Mouse (Mus musculus) lung, postnatal 0 days (tissue): ENCODE data around the gene Rgs3. TPM values are rescaled to one million over a fixed set of nuclear protein-coding genes. Genes with fewer than 3 reads are reported as not detected.

Experiments
- ATAC-seq: fragments of 200-750 bp; cut with Nextera tagmentation; 2 replicates; pipeline ENCODE4 v1.8.0; 2017; ENCODE audit warnings: moderate library complexity
- DNase-seq: peaks from one replicate; pipeline ENCODE4 v3.0.0-alpha.2; 2016; ENCODE audit warnings: low spot score
- H3K27ac ChIP-seq: fragments of 300-500 bp; sonication (generic); 2 replicates; pipeline ENCODE4 v1.5.1; 2014; ENCODE audit warnings: antibody characterized with exemption, mild to moderate bottlenecking, low read length, mixed read lengths
- H3K27me3 ChIP-seq: fragments of 300-500 bp; sonication (generic); replicated peaks from 2 replicates; pipeline ENCODE4 v1.6.1; 2014; ENCODE audit warnings: low read length, mixed read lengths; ENCODE audit not compliant: insufficient read depth
- H3K36me3 ChIP-seq: fragments of 300-500 bp; sonication (generic); 2 replicates; pipeline ENCODE4 v1.6.1; 2014; ENCODE audit warnings: low read length, mixed read lengths; ENCODE audit not compliant: insufficient read depth
- H3K4me1 ChIP-seq: fragments of 300-500 bp; sonication (generic); 2 replicates; pipeline ENCODE4 v1.6.1; 2014; ENCODE audit warnings: antibody characterized with exemption, low read depth, low read length, mixed read lengths; ENCODE audit not compliant: insufficient read depth
- H3K4me2 ChIP-seq: fragments of 300-500 bp; sonication (generic); replicated peaks from 2 replicates; pipeline ENCODE4 v1.6.1; 2014; ENCODE audit warnings: low read depth, mild to moderate bottlenecking, low read length, moderate library complexity, mixed read lengths
- H3K4me3 ChIP-seq: fragments of 300-500 bp; sonication (generic); 2 replicates; pipeline ENCODE4 v1.5.1; 2014; ENCODE audit warnings: low read depth, low read length
- H3K9ac ChIP-seq: fragments of 300-500 bp; sonication (generic); replicated peaks from 2 replicates; pipeline ENCODE4 v1.6.1; 2014; ENCODE audit warnings: low read depth, mild to moderate bottlenecking
- H3K9me3 ChIP-seq: fragments of 300-500 bp; sonication (generic); 2 replicates; pipeline ENCODE4 v1.6.1; 2016; ENCODE audit warnings: low read length, mixed read lengths
- CTCF ChIP-seq: IDR thresholded peaks from 2 replicates; pipeline ENCODE4 v1.5.1; 2016; ENCODE audit warnings: antibody characterized with exemption, mild to moderate bottlenecking
- EP300 ChIP-seq: IDR thresholded peaks from 2 replicates; pipeline ENCODE4 v1.6.1; 2016; ENCODE audit warnings: antibody characterized with exemption, mild to moderate bottlenecking, control low read depth
- WGBS: fragments of 180-500 bp; shearing (Covaris S2); extraction: QIAGEN DNeasy Blood & Tissue Kit; methylation state at CpG from one replicate; pipeline ENCODE4 v1.1.7; 2014; 5-methylcytosine and 5-hydroxymethylcytosine counted together
- polyA plus RNA-seq: library from polyadenylated mRNA; unstranded; fragments of >200 nt; fragmentation: Nextera tagmentation; extraction: Ambion mirVana; gene quantifications from 2 replicates; pipeline ENCODE4 v1.2.1, GENCODE M21; 2015

The Rgs3 gene
- polyA plus RNA-seq, 1 experiment from 2014 or later = 63.7 TPM

- DNase-seq (no peak), ATAC-seq (no peak)
- TF ChIP-seq EP300 = no peak
- TF ChIP-seq CTCF = no peak
- 0 out of 2 replicates have a peak, but pooled peaks cover 4% of the 10 kb centered on the region for H3K4me1 ChIP-seq
- no peaks in the 10 kb centered on the region for H3K27me3 ChIP-seq
- no peak overlapping the region for H3K4me3 ChIP-seq
- H3K9me3 ChIP-seq = no peaks in the 10 kb centered on the region
- H3K27ac ChIP-seq = no peak overlapping the region
- WGBS = 81% methylated on average over 7 of the region's 7 CpGs
- H3K36me3 ChIP-seq = peaks cover 7% of the 10 kb centered on the region; the same call in 1 of the 2 replicates
- H3K4me2 ChIP-seq = no peak overlapping the region
- H3K9ac ChIP-seq = no peak overlapping the region
Measured at GRCm38 (mm10) chr4:62708084-62708483, 148.4 kb downstream of the Rgs3 start.

- no peak overlapping the region for H3K27ac ChIP-seq
- TF ChIP-seq CTCF (no peak), EP300 (no peak)
- H3K9me3 ChIP-seq = no peaks in the 10 kb centered on the region
- no peak for DNase-seq
- no peak overlapping the region for H3K9ac ChIP-seq
- no peaks in the 10 kb centered on the region for H3K27me3 ChIP-seq
- H3K4me2 ChIP-seq = no peak overlapping the region
- ATAC-seq = no peak
- 0 out of 2 replicates have a peak, but pooled peaks cover 4% of the 10 kb centered on the region for H3K4me1 ChIP-seq
- 56% methylated on average over 1 of the region's 1 CpGs for WGBS
- H3K36me3 ChIP-seq = no peaks in the 10 kb centered on the region
- no peak overlapping the region for H3K4me3 ChIP-seq
Measured at GRCm38 (mm10) chr4:62708994-62709393, 149.3 kb downstream of the Rgs3 start.

- WGBS = 80% methylated on average over 5 of the region's 5 CpGs
- no peak for TF ChIP-seq EP300
- TF ChIP-seq CTCF = no peak
Measured at GRCm38 (mm10) chr4:62709448-62709847, 149.8 kb downstream of the Rgs3 start.

GRCm38 (mm10) chr4:62711159-62711558 lies 151.5 kb downstream of the Rgs3 start:
- Histone ChIP-seq H3K9me3 (no peaks in the 10 kb centered on the region), H3K27ac (no peak overlapping the region), H3K4me3 (no peak overlapping the region), H3K4me1 (no peaks in the 10 kb centered on the region), H3K36me3 (no peaks in the 10 kb centered on the region), H3K4me2 (no peak overlapping the region), H3K9ac (no peak overlapping the region), H3K27me3 (no peaks in the 10 kb centered on the region)
- no peak for ATAC-seq
- no peak for DNase-seq
- TF ChIP-seq EP300 (no peak), CTCF (no peak)
- WGBS = 85% methylated on average over 7 of the region's 7 CpGs

More at GRCm38 (mm10) chr4:62709448-62709847, 149.8 kb downstream of the Rgs3 start:
- Histone ChIP-seq H3K4me2 (no peak overlapping the region), H3K27me3 (no peaks in the 10 kb centered on the region), H3K4me1 (0 out of 2 replicates have a peak, but pooled peaks cover 2% of the 10 kb centered on the region), H3K9ac (no peak overlapping the region), H3K4me3 (no peak overlapping the region), H3K27ac (no peak overlapping the region), H3K36me3 (no peaks in the 10 kb centered on the region), H3K9me3 (no peaks in the 10 kb centered on the region)
- DNase-seq = no peak
- ATAC-seq = no peak

- DNase-seq (no peak), ATAC-seq (no peak)
- H3K4me2 ChIP-seq = no peak overlapping the region
- no peaks in the 10 kb centered on the region for H3K4me1 ChIP-seq
- WGBS = 54% methylated on average over 4 of the region's 4 CpGs
- no peak for TF ChIP-seq CTCF
- TF ChIP-seq EP300 = no peak
- H3K36me3 ChIP-seq = no peaks in the 10 kb centered on the region
- H3K27ac ChIP-seq = no peak overlapping the region
- H3K9me3 ChIP-seq = no peaks in the 10 kb centered on the region
- no peak overlapping the region for H3K9ac ChIP-seq
- no peaks in the 10 kb centered on the region for H3K27me3 ChIP-seq
- H3K4me3 ChIP-seq = no peak overlapping the region
Measured at GRCm38 (mm10) chr4:62711582-62711981, 151.9 kb downstream of the Rgs3 start.

GRCm38 (mm10) chr4:62720861-62721260 lies 161.2 kb downstream of the Rgs3 start:
- no peak for ATAC-seq
- no peak for DNase-seq
- H3K4me3 ChIP-seq = no peak overlapping the region
- no peak overlapping the region for H3K27ac ChIP-seq
- H3K4me2 ChIP-seq = no peak overlapping the region
- no peak overlapping the region for H3K9ac ChIP-seq
- no peaks in the 10 kb centered on the region for H3K9me3 ChIP-seq
- H3K27me3 ChIP-seq = no peaks in the 10 kb centered on the region
- no peaks in the 10 kb centered on the region for H3K36me3 ChIP-seq
- TF ChIP-seq CTCF (no peak), EP300 (no peak)
- no peaks in the 10 kb centered on the region for H3K4me1 ChIP-seq

- TF ChIP-seq EP300 (no peak), CTCF (no peak)
- no peak for ATAC-seq
- no peak overlapping the region for H3K4me2 ChIP-seq
- no peaks in the 10 kb centered on the region for H3K36me3 ChIP-seq
- no peak for DNase-seq
- 43% methylated on average over 3 of the region's 3 CpGs for WGBS
- no peaks in the 10 kb centered on the region for H3K9me3 ChIP-seq
- H3K9ac ChIP-seq = no peak overlapping the region
- H3K4me3 ChIP-seq = no peak overlapping the region
- no peak overlapping the region for H3K27ac ChIP-seq
- no peaks in the 10 kb centered on the region for H3K4me1 ChIP-seq
- no peaks in the 10 kb centered on the region for H3K27me3 ChIP-seq
Measured at GRCm38 (mm10) chr4:62722021-62722426, 162.4 kb downstream of the Rgs3 start.
